Mouse (Mus musculus) spleen, postnatal 0 days (tissue): ENCODE measurements around the gene Slfn9. TPM values are rescaled to one million over a fixed set of nuclear protein-coding genes. Genes with fewer than 3 reads are reported as not detected.

ENCODE experiments used
- polyA plus RNA-seq: library from polyadenylated mRNA; unstranded; fragments of >200 nt; fragmentation: Nextera tagmentation; extraction: Ambion mirVana; gene quantifications from 2 replicates; pipeline ENCODE4 v1.2.1, GENCODE M21; 2015

Gene Slfn9
- polyA plus RNA-seq = 5.6 and 5.8 TPM in 2 replicates

DNA sequence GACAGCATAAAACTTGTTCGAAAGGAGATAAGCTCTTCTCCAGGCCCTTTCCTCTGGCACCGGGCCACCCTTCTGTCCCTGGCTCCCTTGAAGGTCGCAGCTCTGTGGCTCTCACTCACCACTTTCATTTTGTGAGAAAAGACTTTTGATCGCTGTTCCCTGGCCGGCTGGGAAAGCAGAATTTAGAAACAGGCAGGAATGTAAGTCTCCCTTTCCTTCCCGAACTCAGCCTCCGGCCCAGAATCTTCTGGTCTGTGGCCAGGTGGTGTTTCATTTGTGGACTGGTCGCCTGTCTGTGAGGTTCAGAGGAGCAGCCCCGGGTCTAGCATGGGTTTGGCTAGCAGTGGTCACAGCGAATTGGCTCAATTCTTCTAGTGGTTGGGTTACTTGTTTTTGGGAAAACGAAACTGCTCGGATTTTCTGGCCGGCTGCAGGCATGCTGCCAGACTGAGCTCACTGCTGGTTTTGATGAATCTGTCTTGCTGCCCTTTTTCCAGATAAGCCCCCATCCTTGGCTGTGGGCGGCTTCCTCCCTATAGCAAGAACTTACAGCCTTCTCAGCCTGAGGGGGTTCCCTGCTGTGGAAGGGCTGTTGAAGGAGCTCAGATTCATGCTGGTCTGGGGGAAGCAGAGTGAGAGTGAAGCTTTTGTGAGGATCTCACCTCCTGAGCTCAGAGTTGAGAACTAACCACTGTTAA lies at the start of gene Slfn9:
Slfn9 (minus strand) TSS at position 362 of the 698 bp plus-strand sequence.

DNA sequence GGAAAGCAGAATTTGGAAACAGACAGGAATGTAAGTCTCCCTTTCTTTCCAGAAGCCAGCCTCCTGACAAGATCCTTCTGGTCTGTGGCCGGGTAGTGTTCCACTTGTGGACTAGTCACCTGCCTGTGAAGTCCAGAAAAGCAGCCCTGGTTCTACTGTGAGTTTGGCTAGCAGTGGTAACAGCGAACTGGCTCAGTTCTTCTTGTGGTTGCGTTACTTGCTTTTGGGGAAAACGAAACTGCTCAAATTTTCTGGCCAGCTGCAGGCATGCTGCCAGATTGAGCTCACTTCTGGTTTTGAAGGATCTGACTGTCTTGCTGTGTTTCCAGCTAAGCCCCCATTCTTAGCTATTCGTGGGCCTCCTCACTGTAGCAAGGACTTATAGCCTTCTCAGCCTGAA lies 29.0 kb upstream of the Slfn9 start, which contains the start of gene Slfn8:
Slfn8 (minus strand) TSS at position 190 of the 400 bp plus-strand sequence.

GRCm38 (mm10) chr11:82950736-82951481 lies 40.7 kb downstream of the Slfn9 start, which contains the start of gene Slfn5:
Gene Slfn5 (plus strand): TSS chr11:82951349.

Other genes with a start within 250 kb of the Slfn9 start
- 0.32 and 0.34 TPM in 2 replicates for gene Cct6b, start 227.5 kb downstream of the Slfn9 start, polyA plus RNA-seq
- gene Zfp830, start 227.5 kb downstream of the Slfn9 start, polyA plus RNA-seq = 21.5 and 21.9 TPM in 2 replicates
- 8.4 and 11.0 TPM in 2 replicates for gene Lig3, start 210.7 kb downstream of the Slfn9 start, polyA plus RNA-seq
- 18.9 and 21.0 TPM in 2 replicates for gene Rffl, start 120.6 kb downstream of the Slfn9 start, polyA plus RNA-seq
- 9.3 and 9.6 TPM in 2 replicates for gene Rad51d, start 101.2 kb downstream of the Slfn9 start, polyA plus RNA-seq
- 0.24 and 0.41 TPM in 2 replicates for gene Fndc8, start 99.7 kb downstream of the Slfn9 start, polyA plus RNA-seq
- 20.8 and 23.2 TPM in 2 replicates for gene Nle1, start 83.4 kb downstream of the Slfn9 start, polyA plus RNA-seq
- 1.9 and 2.9 TPM in 2 replicates for gene Unc45b, start 81.3 kb downstream of the Slfn9 start, polyA plus RNA-seq
- gene Slfn5, start 40.5 kb downstream of the Slfn9 start, polyA plus RNA-seq = 4.6 and 6.4 TPM in 2 replicates
- 1.4 and 2.4 TPM in 2 replicates for gene Slfn8, start 29.0 kb upstream of the Slfn9 start, polyA plus RNA-seq
- 44.4 and 56.1 TPM in 2 replicates for gene Slfn2, start 73.3 kb upstream of the Slfn9 start, polyA plus RNA-seq
- 15.8 and 18.2 TPM in 2 replicates for gene Slfn1, start 125.0 kb upstream of the Slfn9 start, polyA plus RNA-seq
- 15.7 and 22.2 TPM in 2 replicates for gene Slfn4, start 183.4 kb upstream of the Slfn9 start, polyA plus RNA-seq
- 2.5 and 2.9 TPM in 2 replicates for gene Slfn3, start 199.5 kb upstream of the Slfn9 start, polyA plus RNA-seq